Mouse (Mus musculus) olfactory bulb, adult 2 months (tissue): ENCODE measurements around the gene Asb8.

Source experiments
- CTCF ChIP-seq: fragments of 200-500 bp; IDR thresholded peaks from 2 replicates; pipeline ENCODE4 v1.5.1; 2012; ENCODE audit warnings: low read depth, mild to moderate bottlenecking, low read length, moderate library complexity; ENCODE audit not compliant: insufficient read depth
- POLR2A ChIP-seq: fragments of 200-500 bp; IDR thresholded peaks from 2 replicates; pipeline ENCODE4 v1.6.1; 2012; ENCODE audit warnings: mild to moderate bottlenecking, low read depth, low read length, moderate library complexity; ENCODE audit not compliant: insufficient read depth

DNA sequence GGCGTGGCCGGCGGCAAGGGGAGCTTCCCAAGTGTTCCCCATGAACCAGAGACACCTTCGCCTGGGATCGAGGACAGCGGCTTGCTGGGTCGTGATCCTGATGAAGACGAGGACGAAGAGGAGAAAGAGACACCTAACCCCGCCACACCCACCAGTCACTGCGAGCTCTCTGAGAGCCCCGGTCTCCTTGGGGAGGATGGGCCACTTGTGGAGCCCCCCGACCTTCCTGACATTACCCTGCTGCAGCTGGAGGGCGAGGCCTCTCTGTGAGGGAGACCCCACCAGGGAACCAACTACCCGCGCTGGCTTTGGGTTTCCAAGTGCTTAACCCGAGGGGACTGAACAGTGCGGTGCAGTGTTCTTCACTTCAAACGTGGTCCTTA is 3.2 kb upstream of the Asb8 start:
- TF ChIP-seq CTCF (no peak), POLR2A (no peak)
